Mouse (Mus musculus) MEL (cell line): ENCODE measurements around the gene Pi16. TPM values are rescaled to one million over a fixed set of nuclear protein-coding genes. Genes with fewer than 3 reads are reported as not detected.

ENCODE experiments used
- DNase-seq: peaks from one replicate; pipeline ENCODE4 v3.0.0; 2011; ENCODE audit warnings: low read depth, low spot score
- H3K27ac ChIP-seq: 2 replicates; pipeline ENCODE4 v1.5.1; 2012; ENCODE audit warnings: low read depth, mild to moderate bottlenecking, control low read depth, low read length, moderate library complexity; ENCODE audit not compliant: control insufficient read depth
- H3K27me3 ChIP-seq, 2 experiments: fragments of 150-350 bp in 1 of 2; sonication (generic) in 1 of 2; 2 replicates each; pipeline ENCODE4 v1.6.1; 2012; ENCODE audit warnings: low read length in 2 of 2, mild to moderate bottlenecking in 2 of 2, improper control_type of control experiment in 1 of 2, moderate library complexity in 1 of 2; ENCODE audit not compliant: insufficient read depth in 2 of 2, control insufficient read depth in 1 of 2
- H3K36me3 ChIP-seq, 2 experiments: 2 replicates each; pipeline ENCODE4 v1.6.1; 2012 to 2014; ENCODE audit warnings: low read length in 2 of 2, improper control_type of control experiment in 1 of 2, inconsistent platforms in 1 of 2, mild to moderate bottlenecking in 1 of 2; ENCODE audit not compliant: insufficient read depth in 2 of 2, control insufficient read depth in 1 of 2
- H3K4me1 ChIP-seq, 2 experiments: fragments of 150-350 bp in 1 of 2; sonication (generic) in 1 of 2; 2 replicates each; pipeline ENCODE4 v1.6.1; 2012; ENCODE audit warnings: low read length in 2 of 2, improper control_type of control experiment in 1 of 2, mild to moderate bottlenecking in 1 of 2; ENCODE audit not compliant: insufficient read depth in 2 of 2, control insufficient read depth in 1 of 2
- H3K4me3 ChIP-seq, 2 experiments: fragments of 150-350 bp in 1 of 2; sonication (generic) in 1 of 2; 2 replicates each; pipeline ENCODE4 v1.5.1; 2012; ENCODE audit warnings: low read depth in 2 of 2, low read length in 2 of 2, mild to moderate bottlenecking in 2 of 2, moderate library complexity in 2 of 2, control low read depth in 1 of 2, improper control_type of control experiment in 1 of 2; ENCODE audit not compliant: control insufficient read depth in 1 of 2, insufficient read depth in 1 of 2
- H3K79me2 ChIP-seq: 2 replicates; pipeline ENCODE4 v1.6.1; 2012; ENCODE audit warnings: mild to moderate bottlenecking, low read length, moderate library complexity; ENCODE audit not compliant: control insufficient read depth, poor library complexity, insufficient read depth
- H3K9ac ChIP-seq: 2 replicates; pipeline ENCODE4 v1.6.1; 2012; ENCODE audit warnings: low read depth, mild to moderate bottlenecking, control low read depth, low read length, moderate library complexity; ENCODE audit not compliant: control insufficient read depth, poor library complexity, severe bottlenecking
- H3K9me3 ChIP-seq: fragments of 150-350 bp; sonication (generic); replicated peaks from 2 replicates; pipeline ENCODE4 v1.6.1; 2012; ENCODE audit warnings: mild to moderate bottlenecking, low read length, improper control_type of control experiment, moderate library complexity; ENCODE audit not compliant: insufficient read depth
- BHLHE40 ChIP-seq: IDR thresholded peaks from 2 replicates; pipeline ENCODE4 v1.6.1; 2012; ENCODE audit warnings: low read depth, mild to moderate bottlenecking, inconsistent platforms, low read length, improper control_type of control experiment, borderline replicate concordance
- CHD2 ChIP-seq: IDR thresholded peaks from 2 replicates; pipeline ENCODE4 v1.6.1; 2011; ENCODE audit warnings: low read length, improper control_type of control experiment
- ELF1 ChIP-seq: IDR thresholded peaks from 2 replicates; pipeline ENCODE4 v1.6.1; 2014; ENCODE audit warnings: low read depth, mild to moderate bottlenecking, inconsistent platforms, low read length, improper control_type of control experiment, moderate library complexity
- GATA1 ChIP-seq: IDR thresholded peaks from 2 replicates; pipeline ENCODE4 v1.6.1; 2011; ENCODE audit warnings: low read depth, low read length, improper control_type of control experiment
- HCFC1 ChIP-seq: IDR thresholded peaks from 2 replicates; pipeline ENCODE4 v1.6.1; 2012; ENCODE audit warnings: low read depth, mild to moderate bottlenecking, inconsistent platforms, low read length, improper control_type of control experiment, moderate library complexity
- JUND ChIP-seq: IDR thresholded peaks from 2 replicates; pipeline ENCODE4 v1.6.1; 2011; ENCODE audit warnings: low read depth, mild to moderate bottlenecking, improper control_type of control experiment, low read length
- MAX ChIP-seq: IDR thresholded peaks from 2 replicates; pipeline ENCODE4 v1.6.1; 2011; ENCODE audit warnings: low read length, improper control_type of control experiment
- MAZ ChIP-seq: IDR thresholded peaks from 2 replicates; pipeline ENCODE4 v1.6.1; 2012; ENCODE audit warnings: low read depth, mild to moderate bottlenecking, inconsistent platforms, low read length, improper control_type of control experiment
- MEF2A ChIP-seq: IDR thresholded peaks from 2 replicates; pipeline ENCODE4 v1.6.1; 2014; ENCODE audit warnings: low read depth, mild to moderate bottlenecking, inconsistent platforms, low read length, improper control_type of control experiment; ENCODE audit not compliant: poor library complexity, insufficient replicate concordance, severe bottlenecking; ENCODE audit errors: extremely low read depth
- MXI1 ChIP-seq: IDR thresholded peaks from 2 replicates; pipeline ENCODE4 v1.6.1; 2011; ENCODE audit warnings: mild to moderate bottlenecking, low read depth, low read length, improper control_type of control experiment
- MYC ChIP-seq: IDR thresholded peaks from 2 replicates; pipeline ENCODE4 v1.6.1; 2011; ENCODE audit warnings: low read depth, mild to moderate bottlenecking, low read length, improper control_type of control experiment, moderate library complexity
- POLR2AphosphoS5 ChIP-seq: IDR thresholded peaks from 2 replicates; pipeline ENCODE4 v1.6.1; 2012; ENCODE audit warnings: low read depth, borderline replicate concordance, mild to moderate bottlenecking, inconsistent platforms, low read length, moderate library complexity, mixed read lengths
- SIN3A ChIP-seq: IDR thresholded peaks from 2 replicates; pipeline ENCODE4 v1.6.1; 2012; ENCODE audit warnings: low read length, improper control_type of control experiment, inconsistent platforms
- SMC3 ChIP-seq: IDR thresholded peaks from 2 replicates; pipeline ENCODE4 v1.6.1; 2011; ENCODE audit warnings: low read depth, low read length, improper control_type of control experiment
- TCF12 ChIP-seq: IDR thresholded peaks from 2 replicates; pipeline ENCODE4 v1.6.1; 2014; ENCODE audit warnings: low read depth, mild to moderate bottlenecking, inconsistent platforms, low read length, improper control_type of control experiment, moderate library complexity
- USF1 ChIP-seq: IDR thresholded peaks from 2 replicates; pipeline ENCODE4 v1.6.1; 2014; ENCODE audit warnings: low read depth, mild to moderate bottlenecking, inconsistent platforms, low read length, improper control_type of control experiment, moderate library complexity
- USF2 ChIP-seq, 2 experiments: IDR thresholded peaks; 2 replicates each; pipeline ENCODE4 v1.6.1; 2011 to 2012; ENCODE audit warnings: improper control_type of control experiment in 2 of 2, low read length in 2 of 2, borderline replicate concordance in 1 of 2, inconsistent platforms in 1 of 2, low read depth in 1 of 2, mild to moderate bottlenecking in 1 of 2; ENCODE audit not compliant: insufficient read depth in 1 of 2
- ZC3H11A ChIP-seq: IDR thresholded peaks from 2 replicates; pipeline ENCODE4 v1.6.1; 2012; ENCODE audit warnings: low read depth, mild to moderate bottlenecking, inconsistent platforms, low read length, improper control_type of control experiment
- ZMIZ1 ChIP-seq: IDR thresholded peaks from 2 replicates; pipeline ENCODE4 v1.6.1; 2012; ENCODE audit warnings: low read depth, mild to moderate bottlenecking, inconsistent platforms, low read length, improper control_type of control experiment, moderate library complexity
- polyA plus RNA-seq, 2 experiments: library from polyadenylated mRNA; stranded (reverse) in 1 of 2; unstranded in 1 of 2; fragments of >175 nt in 1 of 2; fragments of >200 nt in 1 of 2; gene quantifications; 2 replicates each; pipeline versions ENCODE4 v1.2.1 to v1.2.4; 2012; ENCODE audit warnings: low replicate concordance in 2 of 2, low read depth in 1 of 2; ENCODE audit not compliant: insufficient read length in 2 of 2, insufficient read depth in 1 of 2, missing spikeins in 1 of 2
- total RNA-seq: library from RNA; depleted of rRNA; stranded (reverse); fragments of 300-350 nt; gene quantifications from 2 replicates; pipeline ENCODE4 v1.2.3, GENCODE M21; 2012

Gene Pi16
- total and polyA plus RNA-seq, 3 experiments: 0.08 to 0.42 TPM; not detected in 1

GRCm38 (mm10) chr17:29321765-29322602, 4.5 kb downstream of the Pi16 start:
- no peak for TF ChIP-seq ZC3H11A
- TF ChIP-seq MAX: no peak
- no peak for TF ChIP-seq ELF1
- no peak for TF ChIP-seq CHD2
- no peak for TF ChIP-seq POLR2AphosphoS5
- no peak for TF ChIP-seq SIN3A
- TF ChIP-seq MEF2A: no peak
- no peak for TF ChIP-seq SMC3
- no peak for TF ChIP-seq MYC
- no peak for TF ChIP-seq USF2 (IDR thresholded peaks at IDR 0.05; ENCODE audit: borderline replicate concordance in 1 of 2, insufficient read depth in 1 of 2, low read depth in 1 of 2, low read length in 2 of 2)
- no peak for TF ChIP-seq GATA1
- TF ChIP-seq MAZ: no peak
- TF ChIP-seq BHLHE40: no peak
- TF ChIP-seq USF1: no peak
- no peaks in the 10 kb centered on the region for H3K9me3 ChIP-seq
- no peak overlapping the region for H3K4me3 ChIP-seq
- H3K4me1 ChIP-seq: peaks cover 9 to 36% of the 10 kb centered on the region in 2 experiments; a peak in 3 of 4 replicates
- H3K79me2 ChIP-seq: no peaks in the 10 kb centered on the region
- peaks cover 0 to 27% of the 10 kb centered on the region in 2 experiments; a peak in 2 of 4 replicates for H3K36me3 ChIP-seq
- DNase-seq: no peak
- H3K9ac ChIP-seq: no peak overlapping the region
- H3K27ac ChIP-seq: no peak overlapping the region
- no peaks in the 10 kb centered on the region for H3K27me3 ChIP-seq

DNA sequence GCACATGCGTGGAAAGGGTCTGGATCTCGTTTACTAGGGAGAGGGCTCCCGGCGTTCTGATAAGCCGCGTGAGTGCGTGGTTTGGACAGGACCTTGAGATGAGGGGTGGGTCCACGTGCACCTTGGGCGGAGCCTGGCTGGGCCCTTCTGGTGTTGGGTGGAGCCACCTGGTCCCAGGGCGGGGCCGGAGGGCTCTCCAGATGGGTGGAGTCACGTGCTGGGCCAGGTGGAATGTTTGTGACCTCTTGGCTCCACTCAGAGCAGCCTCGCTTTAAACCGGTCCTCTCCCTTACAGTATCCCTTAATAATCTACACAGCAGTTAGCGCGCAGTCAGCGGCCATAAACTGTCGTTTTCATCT, 5.1 kb downstream of the Pi16 start:
- H3K36me3 ChIP-seq: peaks cover 0 to 27% of the 10 kb centered on the region in 2 experiments; a peak in 2 of 4 replicates
- no peaks in the 10 kb centered on the region for H3K9me3 ChIP-seq
- no peaks in the 10 kb centered on the region for H3K79me2 ChIP-seq
- H3K9ac ChIP-seq: no peak overlapping the region
- peaks cover 9 to 36% of the 10 kb centered on the region in 2 experiments; a peak in 3 of 4 replicates for H3K4me1 ChIP-seq
- no peaks in the 10 kb centered on the region for H3K27me3 ChIP-seq
- TF ChIP-seq TCF12 (no peak), JUND (no peak), MXI1 (no peak), MAZ (no peak), USF2 (IDR thresholded peaks at IDR 0.05; ENCODE audit: borderline replicate concordance in 1 of 2, insufficient read depth in 1 of 2, low read depth in 1 of 2, low read length in 2 of 2) (no peak), HCFC1 (no peak), ZMIZ1 (no peak), SIN3A (no peak)
- H3K27ac ChIP-seq: no peak overlapping the region
- H3K4me3 ChIP-seq: no peak overlapping the region
- DNase-seq: no peak
